Mouse (Mus musculus) spleen, adult 12 weeks (tissue): ENCODE data around the gene Ctxn1.

Experiments
- DNase-seq: peaks from one replicate; pipeline ENCODE4 v3.0.0; 2022; ENCODE audit warnings: low spot score

The Ctxn1 gene

GRCm38 (mm10) chr8:4250306-4250970 is 8.6 kb downstream of the Ctxn1 start:
- DNase-seq, result peak; percentile 70

GRCm38 (mm10) chr8:4249213-4249612 is 9.9 kb downstream of the Ctxn1 start:
- DNase-seq, result no peak

GRCm38 (mm10) chr8:4247951-4248540 is 11.0 kb downstream of the Ctxn1 start, which contains the start of gene Tgfbr3l:
Tgfbr3l (plus strand) TSS chr8:4248214.
- DNase-seq, result no peak

GRCm38 (mm10) chr8:4247241-4247640 is 11.8 kb downstream of the Ctxn1 start:
- DNase-seq, result no peak

- no peak for DNase-seq
Measured at GRCm38 (mm10) chr8:4245737-4246136, 13.3 kb downstream of the Ctxn1 start.

- no peak for DNase-seq
Measured at GRCm38 (mm10) chr8:4245061-4245460, 14.0 kb downstream of the Ctxn1 start.

- no peak for DNase-seq
Measured at GRCm38 (mm10) chr8:4239193-4239890, 19.7 kb downstream of the Ctxn1 start.

GRCm38 (mm10) chr8:4238434-4239192 is 20.5 kb downstream of the Ctxn1 start, which contains the start of the genes Map2k7 and Gm49320:
Map2k7 (plus strand) TSS chr8:4238740.
Gm49320 (plus strand) TSS chr8:4238865.
- DNase-seq, result peak; percentile 97

GRCm38 (mm10) chr8:4237814-4238433 is 21.1 kb downstream of the Ctxn1 start:
- no peak for DNase-seq

- no peak for DNase-seq
Measured at GRCm38 (mm10) chr8:4230612-4231351, 28.3 kb downstream of the Ctxn1 start.

- no peak for DNase-seq
Measured at GRCm38 (mm10) chr8:4229784-4230183, 29.3 kb downstream of the Ctxn1 start.

- DNase-seq, result no peak
Measured at GRCm38 (mm10) chr8:4227919-4228318, 31.2 kb downstream of the Ctxn1 start.

GRCm38 (mm10) chr8:4226739-4227347 is 32.2 kb downstream of the Ctxn1 start, which contains the start of gene Lrrc8e:
Lrrc8e (plus strand) TSS chr8:4226827.
- DNase-seq, result no peak

GRCm38 (mm10) chr8:4226323-4226722 is 32.8 kb downstream of the Ctxn1 start:
- DNase-seq, result no peak

GRCm38 (mm10) chr8:4222059-4222458 is 37.0 kb downstream of the Ctxn1 start:
- no peak for DNase-seq

- DNase-seq, result no peak
Measured at GRCm38 (mm10) chr8:4219617-4220016, 39.5 kb downstream of the Ctxn1 start.

GRCm38 (mm10) chr8:4216791-4217621 is 42.1 kb downstream of the Ctxn1 start, which contains the start of gene Prr36:
Prr36 (minus strand) TSS chr8:4217459.
- no peak for DNase-seq

GRCm38 (mm10) chr8:4216296-4216695 is 42.8 kb downstream of the Ctxn1 start:
- DNase-seq, result no peak
